Mouse (Mus musculus) Patski (cell line): ENCODE measurements around the gene Ablim1. TPM values are rescaled to one million over a fixed set of nuclear protein-coding genes. Genes with fewer than 3 reads are reported as not detected.
A peak's percentile ranks its signal among the peaks of the same experiment; 100 is the strongest.

Source experiments
- ATAC-seq: fragments of 100-300 bp; one replicate; pipeline ENCODE4 v1.8.0; 2021
- CTCF ChIA-PET: fragments of 350-600 bp; sonication (Branson Sonifier 250); formaldehyde crosslinking; loops from one replicate; lab custom pipeline; 2022; ENCODE audit warnings: inconsistent platforms; lab: Charles Lee
- POLR2A ChIA-PET: fragments of 350-600 bp; sonication (Branson Sonifier 250); formaldehyde crosslinking; loops from one replicate; lab custom pipeline; 2022; ENCODE audit warnings: antibody characterized with exemption, inconsistent platforms; lab: Charles Lee
- DNase-seq: peaks from one replicate; pipeline ENCODE4 v3.0.0-alpha.2; 2011; ENCODE audit warnings: low read depth, low spot score
- H3K27me3 ChIP-seq: fragments of 371-371 bp; one replicate; pipeline ENCODE4 v1.5.1; 2021
- CTCF ChIP-seq: fragments of 100-300 bp; IDR thresholded peaks from one replicate; pipeline ENCODE4 v1.5.1; 2021
- in situ Hi-C: fragments of 300-500 bp; cut with MboI; formaldehyde crosslinking; loops from 3 replicates; pipeline ENCODE4 v1.11.1; 2018; ENCODE audit warnings: low pct_unique_long_range_greater_than_20kb, mixed read lengths
- polyA plus RNA-seq: library from polyadenylated mRNA; unstranded; gene quantifications from one replicate; pipeline ENCODE4 v1.2.3, GENCODE M21; 2021

Gene Ablim1
- polyA plus RNA-seq, 1 experiment from 2014 or later = 105 TPM

GRCm38 (mm10) chr19:57155121-57155884 is 159.4 kb downstream of the Ablim1 start:
- no peak for DNase-seq
- ChIA-PET POLR2A (interaction anchor here (0.7 kb wide), 1 partner anchor 212 kb away, joined by 3 read pairs; no protein-coding TSS in a partner anchor), CTCF (interaction anchor here (1.1 to 1.2 kb wide), 2 partner anchors 11 to 174 kb away, joined by 3 read pairs; no protein-coding TSS in a partner anchor)
- ATAC-seq = no peak
- TF ChIP-seq CTCF = no peak
- in situ Hi-C loops = loop anchor here (10.0 kb wide), 1 partner anchor 489 kb away; no protein-coding TSS in a partner anchor
- no peaks in the 10 kb centered on the region for H3K27me3 ChIP-seq

- ChIA-PET POLR2A (interaction anchor here (0.6 kb wide), 1 partner anchor 77 kb away, joined by 4 read pairs; no protein-coding TSS in a partner anchor), CTCF (interaction anchor here (0.6 to 2.9 kb wide), 4 partner anchors 11 to 175 kb away, joined by 3 to 17 read pairs (median 5); no protein-coding TSS in a partner anchor)
- in situ Hi-C loops = loop anchor here (10.0 kb wide), 1 partner anchor 492 kb away; no protein-coding TSS in a partner anchor
- TF ChIP-seq CTCF = no peak
- no peak for ATAC-seq
- DNase-seq = no peak
- H3K27me3 ChIP-seq = no peaks in the 10 kb centered on the region
Observed at GRCm38 (mm10) chr19:57152357-57152756, 162.4 kb downstream of the Ablim1 start.

DNA sequence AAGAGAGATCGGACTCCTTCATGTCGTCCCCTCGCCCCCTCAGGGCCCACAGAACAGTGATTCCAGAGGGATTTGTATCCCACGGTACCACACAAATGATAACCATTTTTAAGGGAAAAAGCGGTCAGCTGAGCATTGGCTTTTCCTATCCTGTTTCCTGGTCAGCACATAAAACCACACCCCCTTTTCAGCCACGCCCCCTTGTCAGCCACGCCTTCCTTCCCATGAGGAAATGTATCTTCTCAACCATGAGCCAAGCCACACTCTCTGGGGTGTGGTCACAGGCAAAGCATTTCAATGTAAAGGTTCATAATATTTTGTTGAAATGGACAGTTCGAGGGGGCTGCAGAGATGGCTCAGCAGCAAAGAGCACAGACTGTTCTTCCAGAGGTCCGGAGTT is 163.2 kb downstream of the Ablim1 start:
- TF ChIP-seq CTCF = no peak
- DNase-seq (no peak), ATAC-seq (no peak)
- H3K27me3 ChIP-seq = no peaks in the 10 kb centered on the region
- ChIA-PET POLR2A (no interaction called here), CTCF (interaction anchor here (1.3 to 2.9 kb wide), 3 partner anchors 10 to 13 kb away, joined by 3 to 17 read pairs (median 7); no protein-coding TSS in a partner anchor)
- in situ Hi-C loops = loop anchor here (10.0 kb wide), 1 partner anchor 493 kb away; no protein-coding TSS in a partner anchor

DNA sequence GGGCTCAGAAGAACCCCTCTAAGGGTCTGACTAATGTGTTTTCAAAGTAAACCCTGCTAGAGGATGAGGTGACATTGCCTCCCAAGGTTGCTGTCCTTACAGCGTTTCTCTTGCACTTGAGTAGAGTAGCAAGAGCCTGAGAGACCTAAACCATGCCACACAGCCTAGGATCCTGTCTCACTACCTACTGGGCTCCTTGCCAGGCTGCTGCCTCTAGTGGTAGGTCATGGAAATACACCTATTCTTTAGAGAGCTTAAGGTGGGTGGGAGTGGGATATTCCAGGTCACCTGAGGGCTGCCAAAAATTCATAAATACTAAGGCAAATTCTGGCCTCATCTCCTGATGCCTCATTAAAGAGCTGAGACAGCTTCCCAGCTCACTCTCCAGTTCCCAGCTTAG is 164.4 kb downstream of the Ablim1 start:
- in situ Hi-C loops = loop anchor here (10.0 kb wide), 1 partner anchor 495 kb away; no protein-coding TSS in a partner anchor
- ChIA-PET POLR2A (no interaction called here), CTCF (interaction anchor here (0.6 to 2.9 kb wide), 9 partner anchors 9 to 192 kb away, joined by 3 to 17 read pairs (median 4); no protein-coding TSS in a partner anchor)
- TF ChIP-seq CTCF = peak; percentile 88
- no peaks in the 10 kb centered on the region for H3K27me3 ChIP-seq
- ATAC-seq (no peak), DNase-seq (no peak)

DNA sequence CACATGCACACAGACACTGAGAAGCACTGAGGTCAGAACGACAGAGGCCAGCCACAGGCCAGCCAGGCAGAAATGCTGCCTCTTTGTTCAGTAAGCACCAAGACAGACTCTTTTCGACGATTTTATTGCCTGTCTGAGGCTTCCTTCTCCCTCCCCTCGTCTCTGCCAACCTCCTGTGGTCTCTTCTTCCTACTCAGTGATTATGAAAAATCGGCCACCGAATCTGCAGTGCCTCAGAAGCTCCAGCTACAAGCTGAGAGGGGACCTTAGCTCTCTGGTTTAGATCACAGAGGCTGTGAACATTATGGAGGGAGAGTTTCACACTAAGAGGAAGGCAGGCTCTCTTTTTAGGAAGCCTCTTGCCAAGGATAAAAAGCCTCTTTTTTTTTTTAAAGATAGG is 167.0 kb downstream of the Ablim1 start:
- in situ Hi-C loops = no loop called here
- DNase-seq = no peak
- ChIA-PET CTCF (interaction anchor here (1.0 kb wide), 1 partner anchor 181 kb away, joined by 3 read pairs; no protein-coding TSS in a partner anchor), POLR2A (no interaction called here)
- no peaks in the 10 kb centered on the region for H3K27me3 ChIP-seq
- no peak for ATAC-seq
- TF ChIP-seq CTCF = no peak

GRCm38 (mm10) chr19:57146936-57147335 is 167.8 kb downstream of the Ablim1 start:
- no peak for DNase-seq
- H3K27me3 ChIP-seq = no peaks in the 10 kb centered on the region
- CTCF ChIA-PET = interaction anchor here (1.0 kb wide), 1 partner anchor 182 kb away, joined by 3 read pairs; no protein-coding TSS in a partner anchor
- POLR2A ChIA-PET = no interaction called here
- no peak for ATAC-seq
- TF ChIP-seq CTCF = no peak
- in situ Hi-C loops = no loop called here

- TF ChIP-seq CTCF = no peak
- POLR2A ChIA-PET = interaction anchor here (0.6 kb wide), 2 partner anchors 146 to 181 kb away, joined by 3 read pairs; no protein-coding TSS in a partner anchor
- DNase-seq (no peak), ATAC-seq (no peak)
- in situ Hi-C loops = no loop called here
- CTCF ChIA-PET = interaction anchor here (0.6 to 1.5 kb wide), 4 partner anchors 12 to 185 kb away, joined by 3 to 4 read pairs (median 3); no protein-coding TSS in a partner anchor
- no peaks in the 10 kb centered on the region for H3K27me3 ChIP-seq
Observed at GRCm38 (mm10) chr19:57143646-57144045, 171.1 kb downstream of the Ablim1 start.

DNA sequence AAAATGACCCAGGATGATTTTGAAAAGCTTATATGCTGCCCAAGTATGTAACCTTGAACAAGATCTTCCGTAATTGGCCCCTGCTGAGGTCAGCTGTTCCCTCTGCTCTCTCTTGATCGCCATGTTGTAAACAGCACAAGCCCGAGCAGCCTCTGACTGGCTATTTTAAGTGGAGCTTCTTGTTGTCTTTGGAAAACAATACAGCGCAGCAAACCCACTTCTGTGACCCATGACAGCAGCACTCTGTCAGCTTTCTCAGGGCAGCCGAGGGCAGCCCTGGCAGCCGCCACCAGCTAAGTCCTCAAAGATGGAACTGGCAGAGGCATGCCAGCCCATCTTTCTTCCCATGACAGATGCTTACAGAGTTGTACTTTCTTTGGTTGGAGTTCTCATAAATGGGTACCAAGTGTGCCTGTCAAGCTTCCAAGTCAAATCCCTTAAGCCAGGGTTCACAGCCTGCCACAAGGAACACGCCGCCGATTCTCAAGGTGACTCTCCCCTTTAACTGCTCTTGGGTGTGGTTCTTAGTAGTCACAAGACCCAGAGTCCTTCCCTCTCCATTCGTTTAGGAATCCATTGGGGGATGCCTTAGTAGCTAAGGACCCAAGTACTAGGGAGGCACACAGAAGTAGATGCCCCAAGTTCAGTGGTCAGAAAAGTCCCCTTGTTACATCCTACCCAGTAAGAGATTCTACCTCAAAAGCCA is 172.8 kb downstream of the Ablim1 start:
- in situ Hi-C loops = no loop called here
- CTCF ChIA-PET = interaction anchor here (1.1 to 2.4 kb wide), 4 partner anchors 9 to 187 kb away, joined by 4 to 17 read pairs (median 6); no protein-coding TSS in a partner anchor
- no peak for ATAC-seq
- no peak for TF ChIP-seq CTCF
- no peaks in the 10 kb centered on the region for H3K27me3 ChIP-seq
- DNase-seq = no peak
- POLR2A ChIA-PET = interaction anchor here (0.6 kb wide), 1 partner anchor 70 kb away, joined by 4 read pairs; no protein-coding TSS in a partner anchor

DNA sequence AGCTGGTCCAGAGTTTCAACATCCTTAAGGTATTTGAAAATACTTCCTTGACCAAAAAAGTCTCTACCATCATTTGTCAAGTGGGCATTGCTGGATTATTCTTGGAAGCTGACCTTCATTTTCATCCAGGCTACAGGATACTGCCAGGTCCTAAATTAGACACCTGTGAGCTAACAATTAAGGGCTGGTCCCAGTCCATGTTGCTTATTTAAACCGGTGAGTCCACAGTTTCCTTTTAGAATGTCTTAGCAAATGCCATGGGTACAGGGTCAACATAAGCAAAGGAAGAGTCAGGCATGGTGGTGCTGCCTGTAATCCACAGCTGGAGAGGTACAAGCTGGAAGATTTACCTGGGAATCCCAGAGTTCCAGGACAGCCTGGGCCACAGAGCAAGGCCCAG is 173.8 kb downstream of the Ablim1 start:
- ATAC-seq (no peak), DNase-seq (no peak)
- ChIA-PET CTCF (interaction anchor here (1.6 to 2.4 kb wide), 2 partner anchors 10 to 188 kb away, joined by 7 to 17 read pairs; no protein-coding TSS in a partner anchor), POLR2A (no interaction called here)
- in situ Hi-C loops = no loop called here
- H3K27me3 ChIP-seq = no peaks in the 10 kb centered on the region
- no peak for TF ChIP-seq CTCF

GRCm38 (mm10) chr19:57140071-57140470 is 174.6 kb downstream of the Ablim1 start:
- DNase-seq = no peak
- no peak for ATAC-seq
- ChIA-PET POLR2A (no interaction called here), CTCF (no interaction called here)
- no peaks in the 10 kb centered on the region for H3K27me3 ChIP-seq
- TF ChIP-seq CTCF = no peak
- in situ Hi-C loops = no loop called here
